Mouse (Mus musculus): ENCODE measurements around the gene Zbtb32. TPM values are rescaled to one million over a fixed set of nuclear protein-coding genes. Genes with fewer than 3 reads are reported as not detected.

Gene Zbtb32
- polyA plus RNA-seq, 1 experiment from 2014 or later = 0.41 TPM

- H3K4me3 ChIP-seq = no peak overlapping the region
- DNase-seq (ENCODE audit: low spot score) = no peak
- WGBS = 78% methylated on average over 2 of the region's 2 CpGs
- no peaks in the 10 kb centered on the region for H3K4me1 ChIP-seq
- no peak overlapping the region for H3K27ac ChIP-seq (replicated peaks)
- 0 out of 2 replicates have a peak, but pooled peaks cover 2% of the 10 kb centered on the region for H3K9me3 ChIP-seq
- no peaks in the 10 kb centered on the region for H3K27me3 ChIP-seq (replicated peaks; ENCODE audit: low read depth, poor library complexity, severe bottlenecking)
- H3K36me3 ChIP-seq (replicated peaks) = peaks cover 48% of the 10 kb centered on the region
These were observed 15.7 kb upstream of the Zbtb32 start for GRCm38 (mm10) chr7:30614454-30614853.

- Histone ChIP-seq H3K27ac (replicated peaks) (no peak overlapping the region), H3K9me3 (0 out of 2 replicates have a peak, but pooled peaks cover 2% of the 10 kb centered on the region), H3K36me3 (replicated peaks) (peaks cover 39% of the 10 kb centered on the region), H3K4me3 (no peak overlapping the region), H3K27me3 (replicated peaks; ENCODE audit: low read depth, poor library complexity, severe bottlenecking) (no peaks in the 10 kb centered on the region), H3K4me1 (no peaks in the 10 kb centered on the region)
- DNase-seq (ENCODE audit: low spot score) = peak; percentile 71
- WGBS = 27% methylated on average over 14 of the region's 14 CpGs
These were observed 14.9 kb upstream of the Zbtb32 start for GRCm38 (mm10) chr7:30613529-30614112.

- Histone ChIP-seq H3K27me3 (replicated peaks; ENCODE audit: low read depth, poor library complexity, severe bottlenecking) (no peaks in the 10 kb centered on the region), H3K9me3 (0 out of 2 replicates have a peak, but pooled peaks cover 2% of the 10 kb centered on the region), H3K36me3 (replicated peaks) (peaks cover 32% of the 10 kb centered on the region), H3K27ac (replicated peaks) (no peak within 1 kb of the TSS), H3K4me3 (no peak within 1 kb of the TSS), H3K4me1 (0 out of 2 replicates have a peak, but pooled peaks cover 5% of the 10 kb centered on the region)
- WGBS = 79% methylated on average over 8 of the region's 8 CpGs
- DNase-seq (ENCODE audit: low spot score) = no peak
These were observed 14.1 kb upstream of the Zbtb32 start, which contains the start of gene Upk1a for GRCm38 (mm10) chr7:30612654-30613402. TSS of gene Upk1a (minus strand) at chr7:30612847.

GRCm38 (mm10) chr7:30610043-30610442 is 11.3 kb upstream of the Zbtb32 start:
- H3K9me3 ChIP-seq = no peaks in the 10 kb centered on the region
- no peak for DNase-seq (ENCODE audit: low spot score)
- no peak overlapping the region for H3K27ac ChIP-seq (replicated peaks)
- 58% methylated on average over 7 of the region's 7 CpGs for WGBS
- H3K4me1 ChIP-seq = 0 out of 2 replicates have a peak, but pooled peaks cover 5% of the 10 kb centered on the region
- H3K36me3 ChIP-seq (replicated peaks) = peaks cover 4% of the 10 kb centered on the region
- H3K4me3 ChIP-seq = no peak overlapping the region
- H3K27me3 ChIP-seq (replicated peaks; ENCODE audit: low read depth, poor library complexity, severe bottlenecking) = no peaks in the 10 kb centered on the region

- H3K9me3 ChIP-seq = no peaks in the 10 kb centered on the region
- no peaks in the 10 kb centered on the region for H3K27me3 ChIP-seq (replicated peaks; ENCODE audit: low read depth, poor library complexity, severe bottlenecking)
- 0 out of 2 replicates have a peak, but pooled peaks cover 7% of the 10 kb centered on the region for H3K4me1 ChIP-seq
- no peaks in the 10 kb centered on the region for H3K36me3 ChIP-seq (replicated peaks)
- no peak overlapping the region for H3K27ac ChIP-seq (replicated peaks)
- DNase-seq (ENCODE audit: low spot score) = peak; percentile 13
- WGBS = 46% methylated on average over 16 of the region's 16 CpGs
- H3K4me3 ChIP-seq = no peak overlapping the region; the same call in 1 of the 2 replicates
These were observed 9.8 kb upstream of the Zbtb32 start for GRCm38 (mm10) chr7:30608476-30608875.

GRCm38 (mm10) chr7:30607706-30608309 is 9.1 kb upstream of the Zbtb32 start:
- peak; percentile 71 for DNase-seq (ENCODE audit: low spot score)
- no peak overlapping the region; the same call in 1 of the 2 replicates for H3K4me3 ChIP-seq
- no peak overlapping the region for H3K27ac ChIP-seq (replicated peaks)
- H3K27me3 ChIP-seq (replicated peaks; ENCODE audit: low read depth, poor library complexity, severe bottlenecking) = no peaks in the 10 kb centered on the region
- no peaks in the 10 kb centered on the region for H3K36me3 ChIP-seq (replicated peaks)
- WGBS = 33% methylated on average over 8 of the region's 8 CpGs
- H3K4me1 ChIP-seq = peaks cover 14% of the 10 kb centered on the region
- no peaks in the 10 kb centered on the region for H3K9me3 ChIP-seq

- Histone ChIP-seq H3K27ac (replicated peaks) (0 out of 2 replicates have a peak overlapping the region, but pooled peaks have one; percentile 8), H3K9me3 (no peaks in the 10 kb centered on the region), H3K4me3 (no peak overlapping the region), H3K36me3 (replicated peaks) (no peaks in the 10 kb centered on the region), H3K4me1 (peaks cover 20% of the 10 kb centered on the region), H3K27me3 (replicated peaks; ENCODE audit: low read depth, poor library complexity, severe bottlenecking) (no peaks in the 10 kb centered on the region)
- no peak for DNase-seq (ENCODE audit: low spot score)
- WGBS = 90% methylated on average over 8 of the region's 8 CpGs
These were observed 6.2 kb upstream of the Zbtb32 start for GRCm38 (mm10) chr7:30604944-30605343.

GRCm38 (mm10) chr7:30604424-30604823 is 5.7 kb upstream of the Zbtb32 start:
- 54% methylated on average over 8 of the region's 8 CpGs for WGBS
- peaks cover 23% of the 10 kb centered on the region for H3K4me1 ChIP-seq
- H3K36me3 ChIP-seq (replicated peaks) = no peaks in the 10 kb centered on the region
- 0 out of 2 replicates have a peak overlapping the region, but pooled peaks have one; percentile 8 for H3K27ac ChIP-seq (replicated peaks)
- no peak for DNase-seq (ENCODE audit: low spot score)
- no peaks in the 10 kb centered on the region for H3K9me3 ChIP-seq
- H3K4me3 ChIP-seq = no peak overlapping the region
- no peaks in the 10 kb centered on the region for H3K27me3 ChIP-seq (replicated peaks; ENCODE audit: low read depth, poor library complexity, severe bottlenecking)

GRCm38 (mm10) chr7:30602583-30602982 is 3.9 kb upstream of the Zbtb32 start:
- no peak overlapping the region; the same call in 1 of the 2 replicates for H3K27ac ChIP-seq (replicated peaks)
- WGBS = 42% methylated on average over 3 of the region's 3 CpGs
- H3K4me3 ChIP-seq = no peak overlapping the region
- H3K36me3 ChIP-seq (replicated peaks) = no peaks in the 10 kb centered on the region
- peaks cover 18% of the 10 kb centered on the region for H3K4me1 ChIP-seq
- DNase-seq (ENCODE audit: low spot score) = peak; percentile 62
- no peaks in the 10 kb centered on the region for H3K27me3 ChIP-seq (replicated peaks; ENCODE audit: low read depth, poor library complexity, severe bottlenecking)
- no peaks in the 10 kb centered on the region for H3K9me3 ChIP-seq

GRCm38 (mm10) chr7:30600651-30601050 is 1.9 kb upstream of the Zbtb32 start:
- WGBS = 78% methylated on average over 7 of the region's 7 CpGs
- no peak for DNase-seq (ENCODE audit: low spot score)
- Histone ChIP-seq H3K27ac (replicated peaks) (no peak overlapping the region), H3K27me3 (replicated peaks; ENCODE audit: low read depth, poor library complexity, severe bottlenecking) (no peaks in the 10 kb centered on the region), H3K4me3 (peak overlapping the region; percentile 8; the same call in 1 of the 2 replicates), H3K36me3 (replicated peaks) (no peaks in the 10 kb centered on the region), H3K9me3 (no peaks in the 10 kb centered on the region), H3K4me1 (peaks cover 18% of the 10 kb centered on the region)

- peak overlapping the region; percentile 25; the same call in 1 of the 2 replicates for H3K4me3 ChIP-seq
- peak; percentile 85 for DNase-seq (ENCODE audit: low spot score)
- WGBS = 2% methylated on average over 16 of the region's 16 CpGs
These were observed 1.2 kb upstream of the Zbtb32 start for GRCm38 (mm10) chr7:30599933-30600353.

GRCm38 (mm10) chr7:30596811-30597210 is 1.9 kb downstream of the Zbtb32 start:
- no peaks in the 10 kb centered on the region for H3K27me3 ChIP-seq (replicated peaks; ENCODE audit: low read depth, poor library complexity, severe bottlenecking)
- peaks cover 4% of the 10 kb centered on the region; the same call in 1 of the 2 replicates for H3K4me1 ChIP-seq
- H3K9me3 ChIP-seq = no peaks in the 10 kb centered on the region
- no peak overlapping the region for H3K4me3 ChIP-seq
- no peak overlapping the region for H3K27ac ChIP-seq (replicated peaks)
- WGBS = 77% methylated on average over 5 of the region's 5 CpGs
- no peak for DNase-seq (ENCODE audit: low spot score)
- no peaks in the 10 kb centered on the region for H3K36me3 ChIP-seq (replicated peaks)

More at GRCm38 (mm10) chr7:30599933-30600353, 1.2 kb upstream of the Zbtb32 start:
- Histone ChIP-seq H3K27ac (replicated peaks) (no peak overlapping the region), H3K36me3 (replicated peaks) (no peaks in the 10 kb centered on the region), H3K27me3 (replicated peaks; ENCODE audit: low read depth, poor library complexity, severe bottlenecking) (no peaks in the 10 kb centered on the region), H3K9me3 (no peaks in the 10 kb centered on the region), H3K4me1 (peaks cover 18% of the 10 kb centered on the region)
